Mouse (Mus musculus) bone marrow macrophage, adult 2 months (primary cell): ENCODE measurements around the gene Adamts17. TPM values are rescaled to one million over a fixed set of nuclear protein-coding genes. Genes with fewer than 3 reads are reported as not detected.

Source experiments
- H3K27ac ChIP-seq: 2 replicates; pipeline ENCODE4 v1.5.1; 2012; ENCODE audit warnings: low read depth, low read length; ENCODE audit not compliant: insufficient read depth
- H3K4me1 ChIP-seq: 2 replicates; pipeline ENCODE4 v1.6.1; 2012; ENCODE audit warnings: low read length; ENCODE audit not compliant: control insufficient read depth, insufficient read depth
- H3K4me3 ChIP-seq: 2 replicates; pipeline ENCODE4 v1.5.1; 2012; ENCODE audit warnings: mild to moderate bottlenecking, low read length, moderate library complexity; ENCODE audit not compliant: insufficient read depth
- CTCF ChIP-seq: IDR thresholded peaks from 2 replicates; pipeline ENCODE4 v1.5.1; 2012; ENCODE audit warnings: low read depth, mild to moderate bottlenecking, low read length, moderate library complexity
- POLR2A ChIP-seq: IDR thresholded peaks from 2 replicates; pipeline ENCODE4 v1.6.1; 2012; ENCODE audit warnings: mild to moderate bottlenecking, low read depth, low read length, borderline replicate concordance
- polyA plus RNA-seq: library from polyadenylated mRNA; stranded (reverse); fragments of >200 nt; gene quantifications from 2 replicates; pipeline ENCODE4 v1.2.4, GENCODE M21; 2012; ENCODE audit not compliant: missing spikeins, insufficient read depth, insufficient read length

Adamts17 gene
- polyA plus RNA-seq = not detected in 2 replicates

- H3K4me3 ChIP-seq = peak within 1 kb of the TSS; percentile 50
- peak; percentile 20; the same call in 1 of the 2 replicates for TF ChIP-seq CTCF
- no peak for TF ChIP-seq POLR2A
- no peaks in the 10 kb centered on the region for H3K4me1 ChIP-seq
- no peak within 1 kb of the TSS for H3K27ac ChIP-seq
These were observed at the start of gene Adamts17 for GRCm38 (mm10) chr7:66839463-66840007. Gene Adamts17, plus strand, starts transcription at chr7:66839735.

- TF ChIP-seq CTCF (no peak), POLR2A (no peak)
- H3K4me3 ChIP-seq = no peak overlapping the region
- H3K4me1 ChIP-seq = no peaks in the 10 kb centered on the region
- H3K27ac ChIP-seq = no peak overlapping the region
These were observed 49.4 kb upstream of the Adamts17 start for GRCm38 (mm10) chr7:66789860-66790748.

- no peak overlapping the region for H3K27ac ChIP-seq
- TF ChIP-seq CTCF (no peak), POLR2A (no peak)
- no peak overlapping the region for H3K4me3 ChIP-seq
- no peaks in the 10 kb centered on the region for H3K4me1 ChIP-seq
These were observed 48.5 kb upstream of the Adamts17 start for GRCm38 (mm10) chr7:66791022-66791421.

- Histone ChIP-seq H3K27ac (no peak overlapping the region), H3K4me1 (no peaks in the 10 kb centered on the region), H3K4me3 (no peak overlapping the region)
- no peak for TF ChIP-seq POLR2A
- no peak for TF ChIP-seq CTCF
These were observed 42.6 kb upstream of the Adamts17 start for GRCm38 (mm10) chr7:66796909-66797308.

GRCm38 (mm10) chr7:66797345-66797744 lies 42.2 kb upstream of the Adamts17 start:
- no peak for TF ChIP-seq CTCF
- TF ChIP-seq POLR2A = no peak
- H3K27ac ChIP-seq = no peak overlapping the region
- no peak overlapping the region for H3K4me3 ChIP-seq
- no peaks in the 10 kb centered on the region for H3K4me1 ChIP-seq

- no peak for TF ChIP-seq POLR2A
- TF ChIP-seq CTCF = no peak
- Histone ChIP-seq H3K4me1 (no peaks in the 10 kb centered on the region), H3K27ac (no peak overlapping the region), H3K4me3 (no peak overlapping the region)
These were observed 40.7 kb upstream of the Adamts17 start for GRCm38 (mm10) chr7:66798826-66799225.

- no peak for TF ChIP-seq CTCF
- no peak for TF ChIP-seq POLR2A
- H3K4me3 ChIP-seq = no peak overlapping the region
- H3K27ac ChIP-seq = no peak overlapping the region
- no peaks in the 10 kb centered on the region for H3K4me1 ChIP-seq
These were observed 38.8 kb upstream of the Adamts17 start for GRCm38 (mm10) chr7:66800784-66801183.

GRCm38 (mm10) chr7:66801785-66802184 lies 37.8 kb upstream of the Adamts17 start:
- no peaks in the 10 kb centered on the region for H3K4me1 ChIP-seq
- TF ChIP-seq CTCF (no peak), POLR2A (no peak)
- no peak overlapping the region for H3K27ac ChIP-seq
- H3K4me3 ChIP-seq = no peak overlapping the region

GRCm38 (mm10) chr7:66803798-66804197 lies 35.7 kb upstream of the Adamts17 start:
- Histone ChIP-seq H3K4me1 (no peaks in the 10 kb centered on the region), H3K4me3 (no peak overlapping the region), H3K27ac (no peak overlapping the region)
- TF ChIP-seq CTCF = no peak
- TF ChIP-seq POLR2A = no peak

- Histone ChIP-seq H3K4me1 (no peaks in the 10 kb centered on the region), H3K4me3 (no peak overlapping the region), H3K27ac (no peak overlapping the region)
- TF ChIP-seq CTCF = no peak
- TF ChIP-seq POLR2A = no peak
These were observed 32.7 kb upstream of the Adamts17 start for GRCm38 (mm10) chr7:66806801-66807200.

GRCm38 (mm10) chr7:66810436-66810835 lies 29.1 kb upstream of the Adamts17 start:
- Histone ChIP-seq H3K27ac (no peak overlapping the region), H3K4me3 (no peak overlapping the region), H3K4me1 (no peaks in the 10 kb centered on the region)
- no peak for TF ChIP-seq CTCF
- TF ChIP-seq POLR2A = no peak
